Mouse (Mus musculus) heart, embryonic 12.5 days (tissue): ENCODE data around the gene Olfr1449. TPM values are rescaled to one million over a fixed set of nuclear protein-coding genes. Genes with fewer than 3 reads are reported as not detected.
"Not testable (repeated sequence)": the region's sequence is repeated elsewhere in the genome, so short reads cannot be mapped to it uniquely, and the experiment has no call there.

Experiments used
- ATAC-seq: fragments of 200-750 bp; cut with Nextera tagmentation; 2 replicates; pipeline ENCODE4 v1.8.0; 2017; ENCODE audit warnings: moderate TSS enrichment, moderate library complexity; ENCODE audit not compliant: insufficient number of reproducible peaks, low FRiP score
- H3K27ac ChIP-seq: fragments of 300-500 bp; sonication (generic); 2 replicates; pipeline ENCODE4 v1.5.1; 2016; ENCODE audit warnings: mild to moderate bottlenecking, moderate library complexity; ENCODE audit not compliant: poor library complexity, severe bottlenecking
- H3K27me3 ChIP-seq: fragments of 300-500 bp; sonication (generic); replicated peaks from 2 replicates; pipeline ENCODE4 v1.6.1; 2016; ENCODE audit warnings: mild to moderate bottlenecking, moderate library complexity
- H3K36me3 ChIP-seq: fragments of 300-500 bp; sonication (generic); 2 replicates; pipeline ENCODE4 v1.6.1; 2016; ENCODE audit warnings: mild to moderate bottlenecking, moderate library complexity
- H3K4me1 ChIP-seq: fragments of 300-500 bp; sonication (generic); replicated peaks from 2 replicates; pipeline ENCODE4 v1.6.1; 2016; ENCODE audit warnings: mild to moderate bottlenecking
- H3K4me2 ChIP-seq: fragments of 300-500 bp; sonication (generic); 2 replicates; pipeline ENCODE4 v1.6.1; 2016; ENCODE audit warnings: mild to moderate bottlenecking, moderate library complexity
- H3K4me3 ChIP-seq: fragments of 300-500 bp; sonication (generic); 2 replicates; pipeline ENCODE4 v1.5.1; 2016; ENCODE audit warnings: mild to moderate bottlenecking
- H3K9ac ChIP-seq: fragments of 300-500 bp; sonication (generic); 2 replicates; pipeline ENCODE4 v1.6.1; 2016; ENCODE audit warnings: mild to moderate bottlenecking, moderate library complexity
- H3K9me3 ChIP-seq: fragments of 300-500 bp; sonication (generic); replicated peaks from 2 replicates; pipeline ENCODE4 v1.6.1; 2016; ENCODE audit warnings: mild to moderate bottlenecking, moderate library complexity
- WGBS: fragments of 180-500 bp; shearing (Covaris S2); methylation state at CpG from one replicate; pipeline ENCODE4 v1.1.7; 2016; 5-methylcytosine and 5-hydroxymethylcytosine counted together
- polyA plus RNA-seq: library from polyadenylated mRNA; unstranded; fragments of >200 nt; fragmentation: Nextera tagmentation; extraction: Ambion mirVana; gene quantifications from 2 replicates; pipeline ENCODE4 v1.2.1, GENCODE M21; 2016

Olfr1449 gene
- polyA plus RNA-seq: not detected in 2 replicates

DNA sequence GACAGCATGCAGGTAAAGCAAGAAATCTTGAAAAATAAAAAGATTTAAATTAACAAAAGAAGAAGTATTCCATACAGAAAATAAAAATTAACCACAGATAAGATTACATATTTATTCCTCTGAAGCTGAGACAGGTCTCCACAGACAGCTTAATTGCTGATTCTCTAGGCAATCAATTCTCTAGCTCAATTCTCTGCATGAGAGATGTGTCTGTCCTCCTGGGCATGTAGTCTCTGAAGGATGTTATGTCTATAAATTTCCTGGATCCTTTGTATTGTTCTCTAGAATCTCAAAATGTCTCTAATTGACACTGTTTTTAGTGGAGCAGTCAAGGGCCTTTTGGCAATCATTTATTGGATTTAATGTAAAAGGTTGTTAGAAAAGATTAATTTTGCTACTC lies at the start of gene Olfr1449:
TSS of gene Olfr1449 (plus strand) at position 301 of the 400 bp plus-strand sequence.
- H3K4me2 ChIP-seq: no peak within 1 kb of the TSS
- no peaks in the 10 kb centered on the region for H3K27me3 ChIP-seq
- no peak within 1 kb of the TSS for H3K27ac ChIP-seq
- no peaks in the 10 kb centered on the region for H3K4me1 ChIP-seq
- H3K9ac ChIP-seq: no peak within 1 kb of the TSS
- no peak for ATAC-seq
- H3K36me3 ChIP-seq: no peaks in the 10 kb centered on the region
- H3K4me3 ChIP-seq: no peak within 1 kb of the TSS
- H3K9me3 ChIP-seq: 0 out of 2 replicates have a peak, but pooled peaks cover 7% of the 10 kb centered on the region

DNA sequence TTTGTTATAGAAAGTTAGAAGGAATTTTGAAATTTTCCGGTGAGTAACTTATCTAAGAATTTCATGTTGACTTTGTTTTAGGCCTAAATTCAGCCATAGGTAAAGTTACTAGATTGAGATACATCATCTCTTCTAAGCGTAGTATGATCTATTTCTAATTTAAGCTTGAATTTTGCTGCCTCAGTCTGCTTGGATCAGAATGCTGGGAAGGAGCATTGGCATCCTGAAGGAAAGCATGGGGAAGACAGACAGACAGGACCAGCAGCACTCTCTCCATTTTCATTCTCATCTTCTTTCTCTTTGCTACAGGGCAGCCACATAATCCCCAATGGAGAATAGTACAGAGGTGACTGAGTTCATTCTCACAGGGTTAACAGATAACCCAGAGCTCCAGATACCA lies 47.1 kb upstream of the Olfr1449 start, which contains the start of gene Olfr1445:
TSS of gene Olfr1445 (plus strand) at position 301 of the 400 bp plus-strand sequence.
- Histone ChIP-seq H3K36me3 (no peaks in the 10 kb centered on the region), H3K4me2 (no peak within 1 kb of the TSS), H3K9me3 (no peaks in the 10 kb centered on the region; the same call in 1 of the 2 replicates), H3K27ac (no peak within 1 kb of the TSS), H3K4me3 (no peak within 1 kb of the TSS), H3K27me3 (no peaks in the 10 kb centered on the region), H3K4me1 (no peaks in the 10 kb centered on the region), H3K9ac (no peak within 1 kb of the TSS)
- 75% methylated on average over 2 of the region's 2 CpGs for WGBS
- no peak for ATAC-seq

DNA sequence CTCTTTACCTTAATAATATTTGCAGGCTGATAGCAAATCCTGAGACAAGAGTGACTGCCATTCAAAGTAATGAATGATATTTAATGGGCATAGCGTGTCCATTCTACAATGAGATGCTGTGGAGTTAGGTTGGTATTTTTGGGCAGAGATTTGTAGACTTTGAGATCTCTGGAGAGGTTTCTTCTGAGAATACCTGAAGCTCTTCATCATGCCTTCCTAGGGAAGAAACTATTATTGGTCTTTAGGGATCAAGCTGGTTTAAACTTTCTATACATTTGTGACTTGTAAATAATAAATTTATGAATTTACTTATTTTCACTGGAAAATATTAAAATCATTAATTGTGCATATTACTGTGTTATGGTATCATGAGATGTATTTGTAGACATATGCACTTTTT lies 37.2 kb upstream of the Olfr1449 start, which contains the start of gene Olfr1446:
TSS of gene Olfr1446 (minus strand) at position 101 of the 400 bp plus-strand sequence.
- no peak within 1 kb of the TSS for H3K4me2 ChIP-seq
- no peak for ATAC-seq

DNA sequence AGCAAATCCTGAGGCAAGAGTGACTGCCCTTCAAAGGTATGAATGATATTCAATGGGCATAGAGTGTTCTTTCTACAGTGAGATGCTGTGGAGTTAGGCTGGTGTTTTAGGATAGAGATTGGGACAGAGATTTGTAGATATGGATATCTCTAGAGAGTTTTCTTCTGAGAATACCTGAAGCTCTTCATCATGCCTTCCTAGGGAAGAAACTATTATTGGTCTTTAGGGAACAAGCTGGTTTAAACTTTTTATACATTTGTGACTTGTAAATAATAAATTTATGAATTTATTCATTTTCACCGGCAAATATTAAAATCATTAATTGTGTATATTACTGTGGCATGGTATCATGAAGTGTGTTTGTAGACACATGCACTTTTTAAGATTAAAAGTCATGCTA lies 27.0 kb upstream of the Olfr1449 start, which contains the start of gene Olfr1447:
TSS of gene Olfr1447 (minus strand) at position 101 of the 400 bp plus-strand sequence.
- no peak within 1 kb of the TSS for H3K9ac ChIP-seq
- H3K4me1 ChIP-seq: no peaks in the 10 kb centered on the region
- H3K36me3 ChIP-seq: no peaks in the 10 kb centered on the region
- H3K27me3 ChIP-seq: no peaks in the 10 kb centered on the region
- no peak within 1 kb of the TSS for H3K4me3 ChIP-seq
- no peak within 1 kb of the TSS for H3K4me2 ChIP-seq
- WGBS: 85% methylated on average over 1 of the region's 1 CpGs
- no peak within 1 kb of the TSS for H3K27ac ChIP-seq
- no peak for ATAC-seq
- H3K9me3 ChIP-seq: peaks cover 11% of the 10 kb centered on the region; the same call in 1 of the 2 replicates

More for the DNA sequence above, 37.2 kb upstream of the Olfr1449 start, which contains the start of gene Olfr1446:
- no peaks in the 10 kb centered on the region for H3K36me3 ChIP-seq
- H3K27ac ChIP-seq: no peak within 1 kb of the TSS
- WGBS: 70% methylated on average over 1 of the region's 1 CpGs
- no peak within 1 kb of the TSS for H3K4me3 ChIP-seq
- H3K4me1 ChIP-seq: no peaks in the 10 kb centered on the region
- no peaks in the 10 kb centered on the region for H3K27me3 ChIP-seq
- H3K9ac ChIP-seq: no peak within 1 kb of the TSS
- peaks cover 8% of the 10 kb centered on the region for H3K9me3 ChIP-seq

DNA sequence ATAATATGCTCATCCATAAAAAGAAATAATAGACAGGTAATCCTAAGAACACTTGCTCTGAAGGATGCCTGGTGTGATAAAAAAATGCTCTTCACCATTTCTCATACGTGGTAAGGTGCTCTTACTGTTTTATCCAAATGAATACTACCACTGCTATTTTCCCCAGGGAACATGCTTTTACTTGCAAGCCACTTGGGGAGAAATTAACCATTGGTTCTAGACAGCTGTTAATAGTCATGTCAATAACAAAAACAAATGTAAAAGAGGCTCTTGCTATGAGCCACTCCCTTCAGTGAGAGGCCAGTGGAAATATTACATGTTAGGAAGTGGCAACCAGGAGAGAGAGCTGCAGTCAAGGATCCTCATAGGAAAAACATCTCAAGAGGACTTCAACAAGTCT lies 6.3 kb upstream of the Olfr1449 start, which contains the start of gene Olfr1448:
TSS of gene Olfr1448 (minus strand) at position 101 of the 400 bp plus-strand sequence.
- no peaks in the 10 kb centered on the region for H3K4me1 ChIP-seq
- no peak within 1 kb of the TSS for H3K4me3 ChIP-seq
- WGBS: 64% methylated on average over 1 of the region's 1 CpGs
- H3K9ac ChIP-seq: no peak within 1 kb of the TSS
- no peak within 1 kb of the TSS for H3K4me2 ChIP-seq
- H3K9me3 ChIP-seq: peaks cover 7% of the 10 kb centered on the region; the same call in 1 of the 2 replicates
- no peak for ATAC-seq
- no peaks in the 10 kb centered on the region for H3K36me3 ChIP-seq
- H3K27me3 ChIP-seq: no peaks in the 10 kb centered on the region
- H3K27ac ChIP-seq: no peak within 1 kb of the TSS

DNA sequence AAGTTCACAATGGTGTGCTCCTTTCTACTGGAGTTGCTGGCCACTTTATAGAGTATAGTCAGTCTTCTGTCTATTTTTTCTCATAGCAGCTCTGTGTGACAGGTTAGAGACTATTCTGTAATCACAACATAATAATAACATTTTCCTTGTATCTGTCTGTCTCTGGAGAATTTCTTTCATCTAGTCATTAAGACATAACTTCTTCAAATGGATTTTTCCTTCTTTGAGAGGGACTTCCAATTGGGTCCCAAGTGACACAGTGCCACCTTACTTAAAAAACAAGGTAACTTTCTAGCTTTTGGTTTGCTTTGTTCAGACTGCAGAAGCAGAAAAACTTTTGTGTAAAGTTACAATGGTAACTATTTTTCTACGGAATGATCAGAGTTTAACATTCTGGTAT lies 19.3 kb downstream of the Olfr1449 start, which contains the start of gene Olfr1450:
TSS of gene Olfr1450 (plus strand) at position 301 of the 400 bp plus-strand sequence.
- no peak within 1 kb of the TSS for H3K9ac ChIP-seq
- no peak for ATAC-seq
- H3K4me3 ChIP-seq: no peak within 1 kb of the TSS
- H3K27ac ChIP-seq: no peak within 1 kb of the TSS
- H3K9me3 ChIP-seq: peaks cover 17% of the 10 kb centered on the region
- no peak within 1 kb of the TSS for H3K4me2 ChIP-seq
- no peaks in the 10 kb centered on the region for H3K4me1 ChIP-seq
- no peaks in the 10 kb centered on the region for H3K27me3 ChIP-seq
- no peaks in the 10 kb centered on the region for H3K36me3 ChIP-seq
- 72% methylated on average over 1 of the region's 1 CpGs for WGBS

DNA sequence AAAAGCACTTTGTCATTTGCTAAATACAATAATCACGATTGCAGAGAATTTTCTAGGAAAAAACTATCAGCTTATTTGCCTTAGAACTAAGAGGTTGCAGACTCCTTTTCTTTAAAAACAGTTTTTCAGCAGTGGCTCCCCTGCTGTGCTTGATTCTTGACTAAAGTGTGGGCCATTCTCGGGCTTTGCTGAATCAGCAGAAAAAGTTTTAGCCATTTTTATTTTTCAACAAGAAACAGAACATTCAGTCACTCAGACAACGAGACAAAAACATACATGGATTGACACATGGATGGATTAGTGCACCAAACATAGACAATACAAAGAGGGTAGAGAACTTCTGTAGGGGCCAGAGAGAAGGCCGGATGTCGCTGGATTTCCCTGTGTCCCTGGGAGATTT lies 39.4 kb downstream of the Olfr1449 start:
- H3K36me3 ChIP-seq: not testable (repeated sequence)

More for the DNA sequence above, 39.4 kb downstream of the Olfr1449 start:
- ATAC-seq, H3K4me1 ChIP-seq, H3K4me2 ChIP-seq, H3K27me3 ChIP-seq, H3K4me3 ChIP-seq, H3K27ac ChIP-seq, H3K9ac ChIP-seq: not testable (repeated sequence)
- WGBS: 75% methylated on average over 5 of the region's 5 CpGs
- H3K9me3 ChIP-seq: peaks cover 26% of the 10 kb centered on the region

Other genes with a start within 250 kb of the Olfr1449 start
- gene Keg1, start 235.1 kb upstream of the Olfr1449 start, polyA plus RNA-seq: not detected in 2 replicates
- 0.69 and 1.2 TPM in 2 replicates for gene Cntf, start 165.2 kb upstream of the Olfr1449 start, polyA plus RNA-seq
- 14.8 and 16.4 TPM in 2 replicates for gene Zfp91, start 134.7 kb upstream of the Olfr1449 start, polyA plus RNA-seq
- gene Lpxn, start 134.6 kb upstream of the Olfr1449 start, polyA plus RNA-seq: 0.54 and 0.75 TPM in 2 replicates
- not detected in 2 replicates for gene Gm5244, start 84.2 kb upstream of the Olfr1449 start, polyA plus RNA-seq
- gene Olfr1444, start 73.6 kb upstream of the Olfr1449 start, polyA plus RNA-seq: not detected in 2 replicates
- not detected in 2 replicates for gene Olfr1445, start 47.0 kb upstream of the Olfr1449 start, polyA plus RNA-seq
- not detected in 2 replicates for gene Olfr1446, start 37.3 kb upstream of the Olfr1449 start, polyA plus RNA-seq
- gene Olfr1447, start 27.1 kb upstream of the Olfr1449 start, polyA plus RNA-seq: not detected in 2 replicates
- not detected in 2 replicates for gene Olfr1448, start 6.4 kb upstream of the Olfr1449 start, polyA plus RNA-seq
- gene Olfr1450, start 19.4 kb downstream of the Olfr1449 start, polyA plus RNA-seq: not detected in 2 replicates
- not detected in 2 replicates for gene Olfr1451, start 64.2 kb downstream of the Olfr1449 start, polyA plus RNA-seq
- gene Olfr1453, start 97.5 kb downstream of the Olfr1449 start, polyA plus RNA-seq: not detected in 2 replicates
- not detected in 2 replicates for gene Olfr1454, start 129.8 kb downstream of the Olfr1449 start, polyA plus RNA-seq
- not detected in 2 replicates for gene Olfr1457, start 167.1 kb downstream of the Olfr1449 start, polyA plus RNA-seq
- gene Olfr1458, start 175.9 kb downstream of the Olfr1449 start, polyA plus RNA-seq: not detected in 2 replicates
- gene Olfr1459, start 218.7 kb downstream of the Olfr1449 start, polyA plus RNA-seq: not detected in 2 replicates
- gene Olfr1461, start 232.2 kb downstream of the Olfr1449 start, polyA plus RNA-seq: not detected in 2 replicates